Mouse (Mus musculus) activated CD4-positive, CD25-positive, alpha-beta regulatory T cell, adult 4 months (primary cell): Measurements from ENCODE around the gene Ptprn. TPM values are rescaled to one million over a fixed set of nuclear protein-coding genes. Genes with fewer than 3 reads are reported as not detected.
"Not testable (repeated sequence)": the region's sequence is repeated elsewhere in the genome, so short reads cannot be mapped to it uniquely, and the experiment has no call there.

Experiments
- ATAC-seq: one replicate; pipeline ENCODE4 v1.8.0; 2017
- polyA plus RNA-seq, 2 experiments: library from polyadenylated mRNA; unstranded; fragments of 100-300 nt; shearing (Covaris generic); gene quantifications; one replicate each; pipeline ENCODE4 v1.2.1; 2017

Gene Ptprn
- polyA plus RNA-seq, 2 experiments from 2014 or later: 0.37 to 0.47 TPM

- no peak for ATAC-seq
These were observed 12.0 kb downstream of the Ptprn start for GRCm38 (mm10) chr1:75252308-75252707.

DNA sequence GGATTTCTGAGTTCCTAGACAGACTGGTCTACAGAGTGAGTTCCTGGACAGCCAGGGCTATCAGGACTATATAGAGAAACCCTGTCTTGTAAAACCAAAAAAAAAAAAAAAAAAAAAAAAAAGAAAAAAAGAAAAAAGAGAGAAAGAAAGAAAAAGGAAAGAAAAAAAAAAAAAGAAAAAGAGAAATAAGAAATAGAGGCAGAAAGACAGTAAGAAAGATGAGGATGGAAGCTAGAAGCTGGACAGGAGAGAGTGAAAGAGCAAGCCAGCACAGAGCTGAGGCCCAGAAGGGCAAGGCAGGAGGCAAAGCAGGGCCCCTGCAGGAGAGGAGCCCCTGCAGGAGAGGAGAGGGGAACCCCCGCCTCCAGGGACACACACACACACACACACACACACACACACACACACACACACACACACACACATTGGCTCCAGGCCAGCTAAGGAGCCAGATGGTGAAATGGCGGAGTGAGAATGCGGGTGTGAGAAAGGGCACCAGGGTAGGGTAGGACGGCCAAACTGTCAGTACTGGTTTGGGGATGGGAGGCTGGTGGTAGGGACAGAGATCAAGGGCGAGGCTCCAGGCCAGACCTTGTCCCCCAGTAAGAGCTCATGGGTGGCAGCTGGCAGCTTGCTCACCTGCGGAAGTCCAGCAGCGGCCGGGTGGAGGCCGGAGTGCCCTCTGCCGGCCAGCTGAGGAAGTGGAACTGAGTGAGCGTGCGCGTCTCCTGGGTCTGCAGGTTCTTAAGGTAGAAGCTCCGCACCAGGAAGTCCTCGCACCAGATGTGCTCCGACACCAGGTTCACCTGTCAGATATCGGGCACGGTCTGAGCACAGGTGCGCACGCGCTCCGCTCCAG is 13.0 kb downstream of the Ptprn start:
- peak; percentile 75 for ATAC-seq

- no peak for ATAC-seq
These were observed 13.8 kb downstream of the Ptprn start for GRCm38 (mm10) chr1:75250498-75250897.

GRCm38 (mm10) chr1:75248041-75248772 is 16.1 kb downstream of the Ptprn start:
- ATAC-seq: peak; percentile 50

DNA sequence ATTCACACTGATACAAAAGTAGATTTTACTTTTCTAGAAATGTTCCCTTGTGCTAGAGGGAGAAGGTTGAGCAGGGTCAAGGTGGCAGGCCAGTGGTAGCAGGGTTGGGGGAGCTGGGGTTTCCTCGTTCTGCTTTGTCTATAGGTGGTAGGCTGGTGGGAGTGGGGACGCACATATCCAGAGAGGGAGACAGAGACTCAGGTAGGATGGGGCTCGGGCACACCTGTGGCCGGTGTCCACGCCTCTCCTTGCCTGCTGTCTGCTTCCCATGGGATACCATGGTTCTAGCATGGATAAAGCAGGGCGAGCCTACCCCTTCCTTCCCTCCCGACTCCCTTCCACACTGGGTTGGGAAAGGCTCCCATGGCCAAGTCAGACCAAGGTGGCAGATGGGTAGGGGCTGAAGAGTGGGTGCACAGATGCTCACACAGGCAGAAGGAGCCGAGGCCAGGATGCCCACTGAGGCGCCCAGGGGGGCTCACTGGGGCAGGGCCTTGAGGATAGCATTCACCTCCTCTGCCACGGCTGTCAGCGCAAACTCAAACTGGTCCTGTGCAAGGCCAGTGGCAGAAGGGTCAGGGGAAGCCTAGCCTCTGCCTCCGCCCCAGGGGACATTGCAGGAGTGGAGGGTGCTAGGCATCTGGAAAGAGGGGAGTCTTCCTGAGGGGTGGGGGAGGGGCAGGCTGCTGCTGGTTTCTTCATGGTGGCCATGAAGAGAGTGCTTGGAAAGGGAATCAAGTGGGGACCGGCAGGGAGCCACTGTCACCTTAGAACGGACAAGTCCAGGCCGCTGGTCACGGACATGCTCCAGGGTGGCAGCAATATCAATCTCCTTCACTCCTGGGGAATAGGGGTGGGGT is 17.0 kb downstream of the Ptprn start:
- no peak for ATAC-seq

DNA sequence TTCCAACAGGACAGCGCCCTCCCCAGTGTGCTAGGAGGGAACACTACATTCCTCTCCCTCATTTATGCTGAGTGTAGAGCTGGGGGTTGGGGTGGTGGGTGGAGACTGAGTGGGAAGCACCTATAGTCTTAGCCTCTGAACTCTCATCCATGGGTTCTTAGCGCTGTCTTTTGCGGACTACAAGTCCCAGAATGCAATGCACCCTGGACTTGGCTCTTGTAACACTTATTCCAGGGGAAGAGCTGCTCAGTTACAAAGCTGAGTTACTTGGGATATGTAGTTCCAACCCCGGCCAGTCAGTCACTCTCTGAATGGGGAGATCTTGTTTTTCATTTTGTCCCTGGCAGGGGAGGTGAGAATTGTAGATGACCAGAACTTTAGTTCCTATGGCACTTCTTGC is 19.5 kb downstream of the Ptprn start:
- peak; percentile 53 for ATAC-seq

GRCm38 (mm10) chr1:75244175-75244826 is 20.0 kb downstream of the Ptprn start:
- ATAC-seq: no peak

GRCm38 (mm10) chr1:75243411-75243810 is 20.9 kb downstream of the Ptprn start:
- ATAC-seq: no peak

- no peak for ATAC-seq
These were observed 24.7 kb downstream of the Ptprn start for GRCm38 (mm10) chr1:75239591-75239990.

DNA sequence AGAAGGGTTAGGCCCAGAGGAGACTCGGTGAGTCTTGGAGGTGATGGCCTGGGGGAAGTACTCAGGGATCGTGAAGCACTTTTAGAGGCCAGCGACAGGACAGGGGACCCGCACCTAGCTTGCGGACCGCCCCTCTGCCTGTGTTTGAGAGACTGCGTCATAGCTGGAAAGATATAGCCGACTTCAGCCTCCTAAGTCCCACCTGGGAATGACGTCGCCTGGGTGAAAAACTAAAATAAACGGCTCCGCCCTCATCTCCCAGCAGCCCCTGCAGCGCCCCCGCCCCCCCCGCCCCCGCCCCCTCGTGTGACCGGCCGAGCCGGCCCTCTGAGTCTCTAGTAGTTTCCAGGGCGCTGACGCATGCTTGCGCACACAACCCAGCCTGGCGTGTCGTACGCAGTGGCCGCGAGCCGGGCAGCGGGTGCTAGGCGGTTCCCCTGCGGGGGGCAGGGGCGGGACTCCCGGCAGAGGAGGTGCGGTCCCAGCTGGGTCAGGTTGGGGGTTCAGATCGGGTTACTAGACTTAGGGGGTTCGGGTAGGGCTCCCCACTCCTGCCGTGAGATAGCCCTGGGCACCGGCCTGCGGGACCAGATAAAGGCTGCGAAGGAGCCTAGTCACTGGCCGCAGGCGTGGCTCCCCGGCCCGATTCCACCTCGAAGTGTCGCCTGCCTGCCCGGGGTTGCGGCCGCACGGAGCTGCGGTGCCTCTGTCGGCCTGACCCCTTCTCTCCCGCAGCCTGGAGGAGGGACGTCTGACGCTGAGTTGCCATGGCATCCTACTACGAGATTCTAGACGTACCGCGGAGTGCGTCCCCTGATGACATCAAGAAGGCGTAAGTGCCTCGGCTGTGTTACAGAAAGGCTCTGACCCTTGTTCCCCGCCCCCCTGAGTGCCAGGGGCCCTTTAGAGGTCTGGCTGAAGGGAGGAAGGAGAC is 27.9 kb downstream of the Ptprn start, which contains the start of gene Dnajb2:
Dnajb2 (plus strand) TSS at position 290 of the 934 bp plus-strand sequence.
- peak; percentile 67 for ATAC-seq

- ATAC-seq: peak; percentile 60
These were observed 29.7 kb downstream of the Ptprn start for GRCm38 (mm10) chr1:75234606-75235005.

GRCm38 (mm10) chr1:75232489-75232888 is 31.8 kb downstream of the Ptprn start:
- not testable (repeated sequence) for ATAC-seq

DNA sequence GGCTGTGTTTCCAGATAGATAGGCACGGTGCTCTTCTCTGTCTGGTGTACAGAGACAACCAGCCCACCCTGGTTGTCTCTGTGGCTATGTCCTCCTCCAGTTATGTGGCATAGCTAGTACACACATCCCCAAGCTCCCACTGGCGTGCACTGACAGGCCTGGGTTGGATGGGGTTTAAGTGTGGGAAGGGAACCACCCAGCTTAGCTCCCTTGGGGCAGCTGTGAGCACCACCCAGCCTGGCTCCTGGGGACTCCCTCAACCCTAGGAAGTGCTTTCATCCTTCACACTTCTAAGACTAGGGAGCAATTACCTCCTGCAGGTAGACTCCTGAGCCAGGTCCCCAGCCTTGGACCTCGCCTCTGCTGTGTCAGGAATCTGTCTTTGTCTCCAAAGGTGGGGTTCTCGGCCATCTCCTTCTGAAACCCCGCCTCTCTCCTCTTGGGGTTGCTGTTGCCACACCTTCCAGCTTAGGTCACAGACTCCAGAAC is 32.6 kb downstream of the Ptprn start, which contains the start of gene A630095N17Rik:
A630095N17Rik (minus strand) TSS at position 439 of the 489 bp plus-strand sequence.
- ATAC-seq: no peak

DNA sequence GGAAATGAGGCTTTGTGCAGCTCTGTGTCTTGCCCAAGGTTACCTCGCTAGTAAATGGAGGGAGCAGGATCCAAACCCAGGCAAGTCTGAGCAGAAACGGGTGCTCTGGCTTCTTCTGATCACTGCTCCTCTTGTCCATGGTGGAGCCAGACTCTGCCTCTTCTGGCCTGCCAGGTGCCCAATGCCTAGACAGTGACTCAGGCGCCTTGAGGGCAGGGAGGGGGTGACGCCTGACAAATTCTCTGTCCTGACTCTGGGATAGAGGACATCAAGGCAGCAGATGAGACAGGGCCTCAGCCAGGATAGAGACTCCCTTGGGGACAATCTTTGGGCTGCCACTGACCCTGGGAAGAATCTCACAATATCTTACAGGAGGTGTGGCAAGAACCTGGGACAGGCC is 33.1 kb downstream of the Ptprn start:
- ATAC-seq: no peak

GRCm38 (mm10) chr1:75230335-75230994 is 33.8 kb downstream of the Ptprn start:
- ATAC-seq: no peak

GRCm38 (mm10) chr1:75229158-75229557 is 35.1 kb downstream of the Ptprn start:
- no peak for ATAC-seq

DNA sequence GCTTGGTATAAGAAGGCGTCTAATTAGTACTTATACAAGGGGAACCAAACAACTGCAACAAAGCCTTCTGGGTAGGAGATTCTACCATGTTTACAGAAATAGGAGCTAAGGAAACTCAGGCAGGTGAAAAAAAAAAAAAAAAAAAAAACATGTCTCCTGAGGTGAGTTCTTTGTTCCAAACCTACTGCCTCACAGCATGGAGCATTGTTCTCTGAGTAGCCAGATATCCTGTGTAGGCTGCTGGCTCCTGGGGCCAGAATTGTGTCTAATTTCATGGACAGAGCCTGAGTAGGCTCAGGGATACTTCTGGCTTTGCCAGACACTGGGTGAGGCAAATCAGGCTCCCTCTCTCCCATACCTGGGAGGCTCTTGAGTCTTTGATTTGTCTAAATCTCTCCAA is 36.6 kb downstream of the Ptprn start:
- ATAC-seq: no peak

- ATAC-seq: no peak
These were observed 38.2 kb downstream of the Ptprn start for GRCm38 (mm10) chr1:75226138-75226537.

DNA sequence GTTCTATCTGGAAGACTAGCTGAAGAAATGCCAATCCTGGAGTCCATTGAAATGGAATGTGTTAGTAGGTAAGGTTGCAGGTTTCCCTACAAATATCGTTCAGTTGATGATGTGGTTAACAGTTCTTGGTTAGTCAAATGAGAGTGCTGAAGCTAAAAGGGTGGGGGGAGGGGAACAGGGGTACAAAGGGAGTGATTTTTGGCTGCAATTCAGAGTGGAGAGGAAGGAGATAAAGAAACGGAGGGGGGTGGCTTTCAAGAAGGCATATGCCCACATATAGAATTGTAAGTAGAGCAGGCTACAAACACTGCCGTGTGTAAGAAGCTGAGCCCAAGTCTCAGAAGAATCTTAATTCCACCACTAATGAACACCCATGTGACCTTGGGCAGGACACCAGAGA is 38.8 kb downstream of the Ptprn start:
- ATAC-seq: no peak

GRCm38 (mm10) chr1:75223532-75223931 is 40.8 kb downstream of the Ptprn start:
- no peak for ATAC-seq
